Mouse (Mus musculus) inflammation-experienced regulatory T-cells, adult 6 months (primary cell): ENCODE data around the gene Cfdp1. TPM values are rescaled to one million over a fixed set of nuclear protein-coding genes. Genes with fewer than 3 reads are reported as not detected.

Experiments
- polyA plus RNA-seq, 3 experiments: library from polyadenylated mRNA; unstranded; fragments of 100-300 nt; shearing (Covaris generic); gene quantifications; one replicate each; pipeline ENCODE4 v1.2.1; 2017

Gene Cfdp1
- polyA plus RNA-seq, 3 experiments from 2014 or later, result 110 to 121 (median 120) TPM

Other genes starting within 250 kb of the Cfdp1 start
- gene Ldhd, start 223.9 kb downstream of the Cfdp1 start, polyA plus RNA-seq, result 1 to 10 TPM in 1 of 3 experiments, under 1 TPM in 2; 0.36 to 1.2 (median 0.95) TPM
- 10 to 100 TPM; 15.6 to 46.2 (median 33.0) TPM for gene Zfp1, start 210.9 kb downstream of the Cfdp1 start, polyA plus RNA-seq
- not detected for gene Ctrb1, start 163.3 kb downstream of the Cfdp1 start, polyA plus RNA-seq
- gene Bcar1, start 110.5 kb downstream of the Cfdp1 start, polyA plus RNA-seq, result under 1 TPM in 2 of 3 experiments, not detected in 1; 0.17 to 0.25 TPM
- 1 to 10 TPM; 5.2 to 7.5 (median 7.2) TPM for gene Tmem170, start 22.5 kb upstream of the Cfdp1 start, polyA plus RNA-seq
- gene Chst5, start 56.2 kb upstream of the Cfdp1 start, polyA plus RNA-seq, result not detected
- gene Tmem231, start 79.6 kb upstream of the Cfdp1 start, polyA plus RNA-seq, result 1 to 10 TPM in 2 of 3 experiments, under 1 TPM in 1; 0.97 to 2.0 (median 1.7) TPM
- 100 to 1,000 TPM; 252 to 286 (median 255) TPM for gene Gabarapl2, start 86.4 kb upstream of the Cfdp1 start, polyA plus RNA-seq
- 1 to 10 TPM; 2.7 to 7.7 (median 6.8) TPM for gene Adat1, start 138.0 kb upstream of the Cfdp1 start, polyA plus RNA-seq
- gene Kars, start 157.0 kb upstream of the Cfdp1 start, polyA plus RNA-seq, result 100 to 1,000 TPM; 147 to 171 (median 151) TPM
- gene Terf2ip, start 157.1 kb upstream of the Cfdp1 start, polyA plus RNA-seq, result 10 to 100 TPM in 2 of 3 experiments, 1 to 10 TPM in 1; 7.7 to 10.3 (median 10.2) TPM
- 1 to 10 TPM in 2 of 3 experiments, under 1 TPM in 1; 0.58 to 1.4 (median 1.1) TPM for gene Gm6793, start 160.7 kb upstream of the Cfdp1 start, polyA plus RNA-seq